Mouse (Mus musculus): ENCODE data around the gene Ptprt.

Ptprt gene

GRCm38 (mm10) chr2:161513256-161513655 is 1147.7 kb downstream of the Ptprt start:
- DNase-seq: no peak

DNA sequence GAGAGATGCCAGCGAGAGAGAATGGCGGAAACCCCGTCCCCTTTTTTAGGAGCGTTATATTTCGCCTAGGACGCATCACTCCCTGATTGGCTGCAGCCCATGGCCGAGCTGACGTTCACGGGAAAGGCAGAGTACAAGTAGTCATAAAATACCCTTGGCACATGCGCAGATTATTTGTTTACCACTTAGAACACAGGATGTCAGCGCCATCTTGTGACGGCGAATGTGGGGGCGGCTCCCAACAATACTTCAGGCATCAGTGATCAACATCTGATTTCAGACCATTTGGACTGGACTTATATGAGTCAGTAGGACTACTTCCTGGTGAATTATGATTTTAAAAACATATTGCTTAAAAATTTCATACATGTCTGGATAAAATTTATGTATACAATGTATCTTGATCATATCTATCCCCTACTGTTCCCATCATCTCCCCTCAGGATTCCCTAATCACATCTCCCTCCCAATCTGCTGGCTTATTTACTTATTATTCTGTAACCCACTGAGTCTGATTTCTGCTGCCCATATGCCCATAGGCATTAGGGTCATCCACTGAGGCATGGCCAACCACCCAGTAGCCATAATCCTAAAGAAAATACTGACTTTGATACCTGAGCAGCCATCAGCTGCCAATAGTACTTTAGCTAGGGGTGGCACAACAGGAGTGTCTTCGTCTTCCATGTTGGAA is 1148.9 kb downstream of the Ptprt start:
- DNase-seq: peak in 1 of 2 experiments; percentile 4

DNA sequence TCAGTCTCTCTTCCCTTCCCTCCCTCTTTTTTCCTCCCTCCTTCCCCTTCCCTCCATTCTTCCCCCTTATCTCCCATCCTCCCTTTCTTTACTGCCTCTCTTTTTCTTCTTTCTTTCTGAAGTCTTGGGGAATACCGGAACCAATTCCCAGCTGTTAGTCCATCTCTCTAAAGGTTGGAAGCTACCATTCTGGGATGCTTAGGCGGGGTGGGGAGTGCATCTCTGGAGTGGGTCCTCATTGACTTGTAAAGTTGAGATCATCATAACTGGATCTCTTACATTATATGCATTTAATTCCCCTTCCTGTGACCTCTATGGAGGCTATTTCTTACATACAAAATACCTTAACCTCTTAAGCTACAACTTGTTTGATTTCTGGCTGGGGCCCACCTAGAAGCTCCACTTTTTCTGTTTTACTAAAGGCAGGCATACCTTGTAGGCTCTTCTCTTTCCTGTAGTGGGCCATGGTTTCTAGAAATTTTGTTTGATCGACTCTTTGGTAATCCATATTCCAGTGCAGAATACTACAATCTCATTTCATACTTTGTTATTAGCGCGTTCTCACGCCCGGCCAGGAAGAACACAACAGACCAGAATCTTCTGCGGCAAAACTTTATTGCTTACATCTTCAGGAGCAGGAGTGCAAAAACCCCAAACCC is 1149.7 kb downstream of the Ptprt start:
- DNase-seq: no peak

- DNase-seq: no peak
Measured at GRCm38 (mm10) chr2:161499097-161499899, 1161.6 kb downstream of the Ptprt start.

GRCm38 (mm10) chr2:161498449-161499096 is 1162.4 kb downstream of the Ptprt start:
- no peak for DNase-seq

GRCm38 (mm10) chr2:161481741-161482140 is 1179.2 kb downstream of the Ptprt start:
- no peak for DNase-seq

DNA sequence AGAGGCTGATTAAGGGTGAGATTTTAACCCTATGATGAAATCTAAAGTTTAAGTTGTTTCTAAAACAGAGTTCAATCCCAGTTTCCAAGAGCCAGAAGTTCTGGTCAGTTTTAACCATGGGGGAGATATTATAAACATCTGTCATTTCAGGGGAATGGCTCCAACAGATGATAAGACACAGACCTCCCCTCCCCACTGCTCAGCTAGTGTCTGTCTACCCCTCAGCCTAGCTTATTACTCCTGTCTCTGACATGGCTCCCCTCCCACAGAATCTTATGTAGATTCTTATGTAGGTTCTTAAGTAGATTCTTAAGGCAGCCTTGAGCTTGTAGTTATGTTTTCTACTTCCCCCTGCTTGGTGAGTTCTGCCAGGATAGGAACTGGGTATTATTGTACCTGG is 1180.5 kb downstream of the Ptprt start:
- DNase-seq: no peak
